Mouse (Mus musculus): ENCODE data around the gene Mrps26. TPM values are rescaled to one million over a fixed set of nuclear protein-coding genes. Genes with fewer than 3 reads are reported as not detected.
"Not testable (repeated sequence)": the region's sequence is repeated elsewhere in the genome, so short reads cannot be mapped to it uniquely, and the experiment has no call there.

Gene Mrps26
- total RNA-seq, 1 experiment: 57.0 TPM

GRCm38 (mm10) chr2:130575873-130576272 is 12.3 kb downstream of the Mrps26 start, which contains the start of gene Oxt:
Oxt (plus strand) TSS chr2:130576173.
- Histone ChIP-seq H3K9ac (ENCODE audit: insufficient read depth, low read depth, low read length, poor library complexity, severe bottlenecking) (peak within 1 kb of the TSS; percentile 19; the same call in 1 of the 2 replicates), H3K4me3 (ENCODE audit: insufficient read depth in 1 of 2, low read depth in 1 of 2, low read length in 2 of 2, poor library complexity in 1 of 2, severe bottlenecking in 1 of 2) (peak within 1 kb of the TSS; percentile 50 to 56), H3K27ac (ENCODE audit: insufficient read depth, low read depth, low read length, poor library complexity, severe bottlenecking) (no peak within 1 kb of the TSS), H3K4me1 (ENCODE audit: control insufficient read depth in 2 of 2, insufficient read depth in 2 of 2, low read length in 2 of 2, poor library complexity in 1 of 2) (peaks cover 0 to 10% of the 10 kb centered on the region in 2 experiments; a peak in 2 of 4 replicates), H3K9me3 (ENCODE audit: control insufficient read depth, insufficient read depth, low read depth, low read length) (no peaks in the 10 kb centered on the region), H3K36me3 (ENCODE audit: control insufficient read depth, insufficient read depth, low read length, poor library complexity, severe bottlenecking) (no peaks in the 10 kb centered on the region)
- DNase-seq (ENCODE audit: low read depth, low spot score): no peak
- in situ Hi-C loops (cut with MboI; ENCODE audit: low sequenced_read_pairs in 2 of 2, unreplicated experiment in 2 of 2): no loop called here
- TF ChIP-seq ZNF384 (IDR thresholded peaks at IDR 0.05; ENCODE audit: low read depth, low read length) (no peak), MAFK (IDR thresholded peaks at IDR 0.05; ENCODE audit: insufficient read depth, low read depth, low read length) (no peak), ZC3H11A (IDR thresholded peaks at IDR 0.05; ENCODE audit: borderline replicate concordance, low read depth, low read length) (no peak), HCFC1 (IDR thresholded peaks at IDR 0.05; ENCODE audit: borderline replicate concordance, insufficient read depth, low read length) (no peak), CHD2 (IDR thresholded peaks at IDR 0.05; ENCODE audit: low read depth, low read length) (no peak)

GRCm38 (mm10) chr2:130576564-130576963 is 13.0 kb downstream of the Mrps26 start:
- H3K9me3 ChIP-seq (ENCODE audit: control insufficient read depth, insufficient read depth, low read depth, low read length); in situ Hi-C loops (cut with MboI; ENCODE audit: low sequenced_read_pairs in 2 of 2, unreplicated experiment in 2 of 2); DNase-seq (ENCODE audit: low read depth, low spot score); H3K36me3 ChIP-seq (ENCODE audit: control insufficient read depth, insufficient read depth, low read length, poor library complexity, severe bottlenecking); H3K27ac ChIP-seq (ENCODE audit: insufficient read depth, low read depth, low read length, poor library complexity, severe bottlenecking): not testable (repeated sequence)
- H3K9ac ChIP-seq (ENCODE audit: insufficient read depth, low read depth, low read length, poor library complexity, severe bottlenecking): peak overlapping the region; percentile 19; the same call in 1 of the 2 replicates
- peak overlapping the region; percentile 50 to 56 for H3K4me3 ChIP-seq (ENCODE audit: insufficient read depth in 1 of 2, low read depth in 1 of 2, low read length in 2 of 2, poor library complexity in 1 of 2, severe bottlenecking in 1 of 2)
- peaks cover 0 to 10% of the 10 kb centered on the region in 2 experiments; a peak in 2 of 4 replicates for H3K4me1 ChIP-seq (ENCODE audit: control insufficient read depth in 2 of 2, insufficient read depth in 2 of 2, low read length in 2 of 2, poor library complexity in 1 of 2)

- in situ Hi-C loops (cut with MboI; ENCODE audit: low sequenced_read_pairs in 2 of 2, unreplicated experiment in 2 of 2): no loop called here
- Histone ChIP-seq H3K4me1 (ENCODE audit: control insufficient read depth in 2 of 2, insufficient read depth in 2 of 2, low read length in 2 of 2, poor library complexity in 1 of 2) (peaks cover 0 to 10% of the 10 kb centered on the region in 2 experiments; a peak in 2 of 4 replicates), H3K27ac (ENCODE audit: insufficient read depth, low read depth, low read length, poor library complexity, severe bottlenecking) (no peak overlapping the region), H3K4me3 (ENCODE audit: insufficient read depth in 1 of 2, low read depth in 1 of 2, low read length in 2 of 2, poor library complexity in 1 of 2, severe bottlenecking in 1 of 2) (peak overlapping the region in 1 of 2 experiments; percentile 50; a peak in 2 of 4 replicates), H3K9me3 (ENCODE audit: control insufficient read depth, insufficient read depth, low read depth, low read length) (no peaks in the 10 kb centered on the region), H3K36me3 (ENCODE audit: control insufficient read depth, insufficient read depth, low read length, poor library complexity, severe bottlenecking) (no peaks in the 10 kb centered on the region), H3K9ac (ENCODE audit: insufficient read depth, low read depth, low read length, poor library complexity, severe bottlenecking) (no peak overlapping the region)
- no peak for TF ChIP-seq MAFK (IDR thresholded peaks at IDR 0.05; ENCODE audit: insufficient read depth, low read depth, low read length)
- no peak for TF ChIP-seq ZC3H11A (IDR thresholded peaks at IDR 0.05; ENCODE audit: borderline replicate concordance, low read depth, low read length)
- TF ChIP-seq HCFC1 (IDR thresholded peaks at IDR 0.05; ENCODE audit: borderline replicate concordance, insufficient read depth, low read length): no peak
- no peak for TF ChIP-seq CHD2 (IDR thresholded peaks at IDR 0.05; ENCODE audit: low read depth, low read length)
- TF ChIP-seq ZNF384 (IDR thresholded peaks at IDR 0.05; ENCODE audit: low read depth, low read length): no peak
- DNase-seq (ENCODE audit: low read depth, low spot score): no peak
Measured at GRCm38 (mm10) chr2:130577021-130577420, 13.5 kb downstream of the Mrps26 start.

GRCm38 (mm10) chr2:130577632-130578031 is 14.1 kb downstream of the Mrps26 start:
- Histone ChIP-seq H3K9me3 (ENCODE audit: control insufficient read depth, insufficient read depth, low read depth, low read length) (no peaks in the 10 kb centered on the region), H3K9ac (ENCODE audit: insufficient read depth, low read depth, low read length, poor library complexity, severe bottlenecking) (no peak overlapping the region), H3K27ac (ENCODE audit: insufficient read depth, low read depth, low read length, poor library complexity, severe bottlenecking) (no peak overlapping the region), H3K4me1 (ENCODE audit: control insufficient read depth in 2 of 2, insufficient read depth in 2 of 2, low read length in 2 of 2, poor library complexity in 1 of 2) (peaks cover 0 to 10% of the 10 kb centered on the region in 2 experiments; a peak in 2 of 4 replicates), H3K36me3 (ENCODE audit: control insufficient read depth, insufficient read depth, low read length, poor library complexity, severe bottlenecking) (no peaks in the 10 kb centered on the region), H3K4me3 (ENCODE audit: insufficient read depth in 1 of 2, low read depth in 1 of 2, low read length in 2 of 2, poor library complexity in 1 of 2, severe bottlenecking in 1 of 2) (no peak overlapping the region)
- DNase-seq (ENCODE audit: low read depth, low spot score): no peak
- TF ChIP-seq CHD2 (IDR thresholded peaks at IDR 0.05; ENCODE audit: low read depth, low read length) (no peak), HCFC1 (IDR thresholded peaks at IDR 0.05; ENCODE audit: borderline replicate concordance, insufficient read depth, low read length) (no peak)
- in situ Hi-C loops (cut with MboI; ENCODE audit: low sequenced_read_pairs in 2 of 2, unreplicated experiment in 2 of 2): no loop called here

- Histone ChIP-seq H3K4me1 (ENCODE audit: control insufficient read depth in 2 of 2, insufficient read depth in 2 of 2, low read length in 2 of 2, poor library complexity in 1 of 2) (peaks cover 0 to 10% of the 10 kb centered on the region in 2 experiments; a peak in 2 of 4 replicates), H3K27ac (ENCODE audit: insufficient read depth, low read depth, low read length, poor library complexity, severe bottlenecking) (no peak overlapping the region), H3K4me3 (ENCODE audit: insufficient read depth in 1 of 2, low read depth in 1 of 2, low read length in 2 of 2, poor library complexity in 1 of 2, severe bottlenecking in 1 of 2) (no peak overlapping the region), H3K9ac (ENCODE audit: insufficient read depth, low read depth, low read length, poor library complexity, severe bottlenecking) (no peak overlapping the region), H3K9me3 (ENCODE audit: control insufficient read depth, insufficient read depth, low read depth, low read length) (no peaks in the 10 kb centered on the region), H3K36me3 (ENCODE audit: control insufficient read depth, insufficient read depth, low read length, poor library complexity, severe bottlenecking) (no peaks in the 10 kb centered on the region)
- in situ Hi-C loops (cut with MboI; ENCODE audit: low sequenced_read_pairs in 2 of 2, unreplicated experiment in 2 of 2): no loop called here
- TF ChIP-seq ZC3H11A (IDR thresholded peaks at IDR 0.05; ENCODE audit: borderline replicate concordance, low read depth, low read length) (0 out of 2 replicates have a peak, but pooled peaks have one; percentile 23), HCFC1 (IDR thresholded peaks at IDR 0.05; ENCODE audit: borderline replicate concordance, insufficient read depth, low read length) (no peak)
- DNase-seq (ENCODE audit: low read depth, low spot score): peak; percentile 40
Measured at GRCm38 (mm10) chr2:130578148-130578547, 14.6 kb downstream of the Mrps26 start.

Data from ES-E14 (cell line).